Mouse (Mus musculus) heart, adult 2 months (tissue): Measurements from ENCODE around the gene Mrpl23.

ENCODE experiments used
- EP300 ChIP-seq: fragments of 200-500 bp; IDR thresholded peaks from 2 replicates; pipeline ENCODE4 v1.6.1; 2011; ENCODE audit warnings: low read depth, low read length, control low read depth; ENCODE audit not compliant: insufficient read depth
- POLR2A ChIP-seq: fragments of 200-500 bp; IDR thresholded peaks from 2 replicates; pipeline ENCODE4 v1.6.1; 2011; ENCODE audit warnings: mild to moderate bottlenecking, low read depth, low read length, control low read depth; ENCODE audit not compliant: insufficient read depth

DNA sequence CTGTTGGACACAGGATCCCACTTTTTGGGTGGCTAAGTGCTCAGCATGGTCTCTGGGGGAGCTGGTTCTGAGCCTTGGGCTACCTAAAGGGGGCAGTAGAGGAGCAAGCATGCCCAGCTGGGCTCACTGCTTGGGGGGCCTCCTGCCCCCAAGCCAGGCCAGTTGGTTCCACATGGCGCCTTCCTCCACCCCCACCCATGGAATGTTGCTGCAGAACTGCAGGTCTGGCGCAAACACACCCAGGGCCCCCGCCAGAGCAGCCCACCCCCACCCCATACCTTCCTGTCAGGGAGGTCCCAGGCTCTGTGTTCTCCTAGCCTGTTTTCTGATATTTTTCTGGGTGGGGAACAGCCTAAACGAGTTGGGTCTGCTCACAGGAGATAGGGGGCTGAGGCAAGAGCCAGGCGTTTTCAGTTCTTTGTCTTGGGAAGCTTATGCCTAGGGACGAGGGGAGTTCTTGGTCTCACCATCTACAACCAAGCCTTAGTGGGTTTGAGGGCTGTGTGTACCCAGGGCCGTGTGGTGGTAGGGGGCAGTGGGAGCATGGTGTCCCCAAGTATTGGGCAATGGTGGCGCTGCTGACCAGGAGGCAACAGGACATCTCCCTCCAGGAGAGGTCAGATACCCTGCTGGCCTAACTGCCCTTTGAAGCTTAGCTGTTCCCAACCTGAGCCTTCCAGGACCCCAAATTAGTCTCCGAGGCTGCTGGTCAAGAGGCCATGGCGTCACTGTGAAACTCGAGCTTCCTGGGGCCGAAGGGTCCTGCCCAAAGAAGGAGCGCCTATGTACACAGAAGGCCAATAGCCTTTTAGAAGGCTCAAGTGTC is 20.3 kb downstream of the Mrpl23 start:
- TF ChIP-seq POLR2A = no peak
- TF ChIP-seq EP300 = no peak
